Mouse (Mus musculus): ENCODE data around the gene Fkbp6.

The Fkbp6 gene

DNA sequence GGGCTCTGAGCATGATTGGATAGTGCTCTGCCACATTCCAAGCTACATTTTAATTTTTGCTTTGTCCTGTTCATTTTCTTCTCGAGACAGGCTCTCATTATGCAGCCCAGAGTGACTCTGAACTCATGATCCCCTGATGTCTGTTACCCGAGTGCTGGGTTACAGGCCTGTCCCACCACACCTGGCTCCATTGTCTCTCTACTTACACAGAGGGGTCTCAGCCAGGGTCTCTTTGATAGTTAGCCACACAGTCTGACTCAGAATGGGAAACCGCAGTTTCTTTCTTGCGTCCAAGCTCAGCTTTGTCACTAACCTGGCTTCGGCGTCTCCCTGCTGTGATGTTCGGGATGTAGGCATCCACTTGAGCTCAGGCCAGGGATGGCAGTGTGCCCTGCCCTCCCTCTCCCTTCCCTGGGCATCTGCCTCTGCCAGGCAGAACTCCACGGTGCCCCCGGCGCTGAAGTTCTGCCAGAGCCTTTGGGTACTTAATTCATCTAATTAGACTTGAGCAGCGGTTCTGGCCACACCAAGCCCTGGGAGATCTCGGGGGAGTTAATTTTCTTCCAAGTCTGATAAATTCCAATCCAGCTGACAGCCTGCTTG is 78.2 kb downstream of the Fkbp6 start:
- DNase-seq = peak; percentile 41

- no peak for DNase-seq
Measured at GRCm38 (mm10) chr5:135270361-135270760, 79.5 kb downstream of the Fkbp6 start.

DNA sequence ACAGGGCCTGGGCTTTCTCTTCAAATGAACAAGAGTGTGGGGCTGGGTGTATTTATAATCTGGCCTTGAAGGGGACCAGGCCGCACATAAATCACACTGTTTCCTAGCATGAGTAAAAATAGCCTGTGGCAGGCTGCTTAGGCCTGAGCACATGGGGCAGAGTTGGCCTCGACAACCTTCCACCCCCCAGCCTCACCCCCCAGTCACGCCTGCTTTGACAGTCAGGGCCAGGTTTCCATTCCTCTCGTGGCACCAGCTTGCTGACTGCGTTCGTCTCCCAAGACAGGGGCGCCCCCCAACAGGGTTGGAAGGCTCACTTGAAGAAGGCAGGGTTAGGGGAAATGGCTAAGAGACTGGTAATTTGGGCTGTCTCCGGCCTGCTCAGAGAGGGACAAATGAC is 80.4 kb downstream of the Fkbp6 start:
- no peak for DNase-seq

DNA sequence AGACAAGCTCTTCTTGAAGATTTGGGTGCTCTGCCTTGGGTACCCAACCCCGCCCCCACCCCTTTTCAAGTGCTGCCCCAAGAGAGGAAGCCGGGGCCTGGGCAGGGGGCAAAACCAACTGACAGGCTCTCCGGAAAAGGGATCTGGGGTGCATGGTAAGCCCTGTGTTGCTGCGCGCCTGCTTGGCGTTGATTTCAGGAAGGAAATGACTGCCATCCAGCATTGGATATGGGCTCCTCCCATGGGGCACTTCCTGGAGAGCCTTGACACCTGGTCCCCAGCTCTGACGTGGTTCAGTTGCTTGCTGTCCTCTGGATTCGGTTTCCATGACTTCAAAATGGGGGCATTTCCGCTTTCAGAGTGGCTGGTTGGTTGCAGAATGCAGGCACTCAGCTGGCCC is 85.3 kb downstream of the Fkbp6 start:
- DNase-seq = no peak

DNA sequence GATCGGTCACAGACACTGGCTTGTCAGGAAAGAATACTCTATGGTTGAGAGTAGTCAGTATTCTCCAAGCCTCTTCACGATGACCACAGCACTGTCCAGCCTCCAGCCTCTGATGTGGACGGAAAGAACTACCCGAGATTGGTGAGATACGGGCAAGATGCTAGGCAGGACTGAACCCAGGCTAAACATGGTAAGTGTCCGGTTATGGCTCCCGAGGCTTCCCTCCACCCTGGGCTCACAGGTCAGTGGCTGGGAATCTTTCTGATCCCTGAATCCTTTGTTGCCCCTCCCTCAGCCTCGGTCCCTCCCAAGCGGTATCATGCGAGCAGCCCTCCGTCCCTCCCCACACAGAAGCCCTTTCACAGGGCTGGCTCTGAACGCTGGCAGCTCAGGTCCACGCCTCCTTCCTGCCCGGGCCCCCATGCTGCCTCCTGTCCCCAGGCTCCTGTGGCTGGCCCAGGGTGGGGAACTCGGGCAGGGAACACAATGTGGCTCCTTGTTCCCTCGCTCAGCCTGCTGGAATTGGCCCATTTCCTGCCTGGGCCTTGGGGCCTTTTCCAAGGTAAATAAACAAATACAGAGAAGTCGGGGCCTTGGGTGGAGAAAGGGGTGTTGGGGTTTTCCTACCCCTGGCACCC is 85.9 kb downstream of the Fkbp6 start:
- no peak for DNase-seq

DNA sequence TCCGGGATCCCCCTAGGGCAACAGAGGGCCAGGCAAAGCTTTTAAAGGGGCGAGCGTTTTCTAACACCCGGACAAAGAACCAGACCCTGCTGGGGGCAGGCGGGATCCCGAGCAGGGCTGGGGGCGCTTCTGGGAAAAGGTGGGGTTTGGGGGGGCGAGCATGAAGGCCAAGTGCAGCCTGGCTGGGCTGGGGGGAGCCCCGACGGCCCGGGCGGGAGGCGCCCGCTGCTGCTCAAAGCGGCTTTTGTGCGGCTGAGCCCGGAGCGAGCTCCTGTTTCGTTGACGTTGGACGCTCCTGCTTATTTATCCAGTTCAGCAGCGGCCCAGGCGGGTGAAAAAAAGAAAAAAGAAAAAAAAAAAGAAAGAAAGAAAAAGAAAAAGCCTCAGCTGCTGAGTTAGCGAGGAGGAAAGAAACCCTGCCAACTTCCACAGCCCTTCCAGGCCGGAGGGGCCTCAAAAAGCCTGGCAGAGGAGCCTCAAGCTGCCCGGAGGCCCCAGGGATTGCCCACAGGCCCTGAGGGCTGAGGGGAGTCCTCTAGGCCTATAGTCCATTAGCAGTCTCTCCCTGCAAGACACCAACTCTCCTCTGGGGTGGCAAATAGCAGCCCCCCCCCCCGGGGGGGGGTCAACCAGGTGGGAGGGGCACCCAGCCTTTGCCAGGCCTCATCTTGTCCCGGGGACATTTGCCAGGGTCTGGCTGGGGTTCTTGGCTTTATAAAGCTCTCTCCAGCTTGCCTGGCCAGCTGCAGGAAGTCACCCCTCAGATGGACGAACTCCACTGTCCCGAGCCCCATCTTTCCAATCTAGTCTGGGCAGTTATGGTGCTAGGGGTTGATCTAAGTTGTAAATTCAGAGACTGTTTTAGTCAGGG is 91.3 kb downstream of the Fkbp6 start:
- no peak for DNase-seq

- no peak for DNase-seq
Measured at GRCm38 (mm10) chr5:135257559-135257958, 92.3 kb downstream of the Fkbp6 start.

DNA sequence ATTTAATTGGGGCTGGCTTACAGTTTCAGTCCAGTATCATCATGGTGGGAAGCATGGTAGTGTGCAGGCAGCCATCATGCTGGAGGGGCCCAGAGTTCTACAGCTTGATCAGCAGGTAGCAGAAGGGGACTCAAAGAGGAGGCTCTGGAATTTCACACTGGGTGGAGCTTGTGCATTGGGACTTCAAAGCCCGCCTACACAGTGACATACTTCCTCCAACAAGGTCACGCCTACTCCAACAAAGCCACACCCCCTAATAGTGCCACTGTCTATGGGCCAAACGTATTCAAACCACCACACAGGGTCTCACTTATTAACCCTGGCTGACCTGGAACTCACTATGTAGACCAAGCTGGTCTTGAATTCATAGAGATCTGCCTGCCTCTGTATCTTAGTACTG is 93.7 kb downstream of the Fkbp6 start:
- DNase-seq = no peak

DNA sequence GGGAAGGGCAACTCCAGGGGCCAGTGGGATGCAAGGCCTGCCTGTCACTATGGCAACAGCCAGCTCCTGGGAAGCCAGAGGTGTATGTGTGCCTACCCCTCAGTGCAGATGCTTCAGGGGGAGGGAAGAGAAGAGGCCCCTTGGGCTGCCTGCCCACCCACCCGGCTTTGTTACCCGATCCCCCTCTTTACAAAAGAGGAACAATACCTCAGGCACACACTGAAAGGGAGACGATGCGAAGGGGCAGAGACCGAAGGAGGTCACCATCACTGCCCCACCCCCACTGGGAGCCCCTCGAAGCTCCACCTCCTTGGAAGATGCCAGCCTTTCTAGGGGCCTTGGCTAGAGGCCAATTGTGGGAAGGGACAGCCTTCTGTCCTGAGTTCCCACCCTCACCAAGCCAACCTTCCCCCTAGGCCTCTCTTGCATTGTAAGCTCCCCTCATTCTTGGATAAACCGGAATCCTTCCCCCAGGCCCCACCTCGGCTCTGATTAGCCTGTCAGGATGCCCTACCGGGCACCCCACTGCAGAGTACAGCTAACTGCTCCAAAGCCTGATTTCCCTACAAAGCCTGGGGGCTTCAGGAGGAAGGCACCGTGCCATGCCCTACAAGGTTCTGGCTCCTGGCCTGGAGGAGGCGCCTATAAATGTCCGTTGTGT is 96.0 kb downstream of the Fkbp6 start:
- DNase-seq = no peak

GRCm38 (mm10) chr5:135251079-135251454 is 98.8 kb downstream of the Fkbp6 start, which contains the start of gene Fzd9:
TSS of gene Fzd9 (minus strand) at chr5:135251230.
- DNase-seq = peak; percentile 49

DNA sequence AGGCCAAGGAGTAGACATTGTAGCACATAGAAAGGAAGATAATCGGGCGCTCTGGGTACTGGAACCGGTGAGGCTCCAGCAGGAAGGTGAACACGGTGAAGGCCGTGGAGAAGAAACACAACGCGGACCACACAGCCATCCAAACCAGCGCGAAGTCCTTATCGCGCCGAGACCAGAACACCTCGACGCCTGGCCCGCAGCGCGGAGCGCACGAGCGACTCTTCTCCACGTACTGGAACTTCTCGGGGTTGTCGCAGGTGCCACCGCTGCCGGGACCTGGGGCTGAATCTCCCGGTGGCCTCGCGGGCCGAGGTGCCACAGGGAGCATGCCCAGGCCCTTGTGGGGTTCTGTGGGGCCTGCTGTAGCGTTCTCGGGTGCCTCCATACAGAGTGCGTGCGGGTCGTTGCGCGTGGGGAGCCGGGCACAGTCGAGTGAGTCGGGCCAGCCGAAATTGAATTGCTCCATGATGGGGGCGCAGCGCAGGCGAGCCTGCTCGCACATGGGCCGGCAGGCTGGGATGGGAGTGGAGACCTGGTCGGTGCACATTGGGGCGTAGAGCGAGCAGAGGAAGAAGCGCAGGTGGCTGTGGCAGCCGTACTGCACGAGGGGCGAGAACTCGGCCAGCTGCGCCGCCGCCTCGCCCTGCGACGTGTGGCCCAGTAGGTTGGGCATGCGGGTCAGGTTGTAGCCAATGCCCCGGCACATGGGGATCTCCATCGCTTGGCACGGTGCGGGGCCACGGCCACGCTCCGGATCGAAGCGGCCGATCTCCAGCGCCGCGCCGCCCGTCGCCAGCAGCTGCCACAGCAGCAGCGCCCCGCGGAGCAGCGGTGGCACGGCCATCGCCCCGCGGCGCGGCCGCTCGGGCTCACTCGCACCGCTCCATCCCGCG is 99.4 kb downstream of the Fkbp6 start:
- no peak for DNase-seq

GRCm38 (mm10) chr5:135248956-135249676 is 100.7 kb downstream of the Fkbp6 start:
- no peak for DNase-seq

DNA sequence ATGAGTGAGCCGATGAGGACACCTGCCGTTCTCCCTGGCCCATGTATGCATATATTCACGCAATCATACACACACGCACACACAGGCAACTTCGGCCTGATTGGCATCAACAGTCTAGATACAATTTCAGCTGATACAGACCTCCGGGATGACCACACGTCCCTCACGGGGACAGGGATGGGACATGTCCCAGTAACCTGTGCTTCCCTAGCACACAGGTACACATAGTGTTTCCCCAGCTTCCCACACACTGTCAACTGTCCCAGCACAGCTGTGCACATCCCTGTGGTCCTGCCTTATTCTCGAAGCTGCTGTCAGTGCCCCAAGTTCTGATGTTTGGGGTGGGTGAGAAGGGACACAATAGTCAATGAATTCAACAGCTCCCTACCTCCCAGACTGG is 102.5 kb downstream of the Fkbp6 start:
- DNase-seq = no peak

GRCm38 (mm10) chr5:135246531-135246930 is 103.3 kb downstream of the Fkbp6 start:
- DNase-seq = no peak

DNA sequence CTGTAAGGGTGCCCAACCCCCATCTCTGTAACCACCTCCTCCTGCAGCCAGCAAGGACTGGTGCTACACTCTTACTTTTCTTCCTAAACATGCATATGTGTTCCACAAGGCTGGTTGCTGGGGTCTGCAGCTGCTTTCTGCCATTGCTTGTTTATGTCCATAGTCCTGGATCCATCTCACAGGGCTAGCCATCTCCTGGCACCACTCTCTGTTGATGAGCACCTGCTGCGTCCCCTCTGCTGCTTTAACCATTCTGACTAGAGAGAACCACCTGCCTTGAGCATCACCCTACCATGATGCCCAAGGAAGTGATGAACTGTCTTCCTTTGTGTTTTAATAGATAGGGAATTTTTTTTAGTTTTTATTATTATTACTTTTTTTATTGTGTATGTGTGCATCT is 106.7 kb downstream of the Fkbp6 start:
- DNase-seq = no peak

GRCm38 (mm10) chr5:135242608-135243007 is 107.2 kb downstream of the Fkbp6 start:
- DNase-seq = no peak

DNA sequence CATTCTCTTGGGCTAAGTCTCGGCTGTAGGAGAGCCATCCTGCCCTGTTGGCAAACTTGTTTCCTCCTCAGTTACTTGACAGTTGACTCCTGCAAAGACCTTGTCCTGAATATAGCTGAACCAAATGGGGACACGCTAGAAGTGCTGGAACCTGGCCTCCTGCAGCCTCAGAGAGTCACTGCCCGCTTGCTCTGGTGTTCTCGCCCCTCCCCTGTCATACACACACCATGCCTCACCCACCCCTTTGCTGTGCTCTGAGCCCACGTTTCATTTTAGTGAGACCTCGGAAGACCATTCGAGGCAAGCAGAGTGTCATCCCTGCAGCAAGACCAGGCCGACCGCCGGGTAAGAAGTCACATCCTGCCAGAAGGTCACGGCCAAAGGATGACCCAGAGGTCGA is 107.7 kb downstream of the Fkbp6 start:
- no peak for DNase-seq

Data from cerebellum, adult 9-11 months (tissue).